ENCODE assay signal across 13 mouse cellular contexts in genomic region chr10:88513574-88514135, GRCm38 (mm10). TPM values are rescaled to one million over a fixed set of nuclear protein-coding genes. Genes with fewer than 3 reads are reported as not detected.
DNase-seq lines count a peak whose midpoint lies in the region; ATAC-seq and TF ChIP-seq lines count a peak whose summit lies in the region.
"Had no signal": no experiment of that assay in that cellular context is flagged by ENCODE, and none has a peak within 500 bp of the region (broad histone marks: within the 10 kb centered on the region; RNA-seq: fewer than 3 reads in every experiment).

No protein-coding gene starts in this region.

- H3K36me3 ChIP-seq in heart, adult 2 months (ENCODE audit: control insufficient read depth, insufficient read depth, low read length) = no peaks in the 10 kb centered on the region
- H3K36me3 ChIP-seq in ES-E14 (ENCODE audit: control insufficient read depth, insufficient read depth, low read length, poor library complexity, severe bottlenecking) = no peaks in the 10 kb centered on the region
- no peaks in the 10 kb centered on the region for H3K36me3 ChIP-seq in kidney, embryonic 15.5 days
- H3K36me3 ChIP-seq: G1E; heart, embryonic 13.5 days; liver, embryonic 13.5 days had no signal

- H3K79me2 ChIP-seq in heart, adult 2 months (replicated peaks; ENCODE audit: control insufficient read depth, insufficient read depth, low read length) = no peaks in the 10 kb centered on the region

- intact Hi-C loops in heart, adult 2 months (cut with DNase I) = loop anchor here (5.0 kb wide), 1 partner anchor 109 kb away; no protein-coding TSS in a partner anchor
- intact Hi-C loops in heart, postnatal 36 days (cut with DNase I) = no loop called here

- no peak for DNase-seq in heart, adult 2 months
- DNase-seq in heart, postnatal 36 days = no peak
- DNase-seq in 416B (ENCODE audit: low read depth) (peak; percentile 15), ES-E14 (ENCODE audit: low read depth, low spot score) (peak; percentile 33)
- DNase-seq in spleen, adult 18-20 months = no peak
- DNase-seq in cerebellum, adult 9-11 months = no peak
- no peak for DNase-seq in urinary bladder, postnatal 36 days (ENCODE audit: low spot score in 2 of 2)
- DNase-seq: thymus, postnatal 25 days had no signal

- no peaks in the 10 kb centered on the region for H3K27me3 ChIP-seq in heart, adult 2 months (ENCODE audit: control insufficient read depth, insufficient read depth, low read length)
- H3K27me3 ChIP-seq in kidney, embryonic 15.5 days = no peaks in the 10 kb centered on the region
- H3K27me3 ChIP-seq: heart, embryonic 13.5 days; liver, embryonic 13.5 days had no signal

- H3K9me3 ChIP-seq in ES-E14 (ENCODE audit: control insufficient read depth, insufficient read depth, low read depth, low read length) = no peaks in the 10 kb centered on the region
- no peaks in the 10 kb centered on the region for H3K9me3 ChIP-seq in kidney, embryonic 15.5 days (replicated peaks)
- H3K9me3 ChIP-seq: G1E; heart, embryonic 13.5 days; liver, embryonic 13.5 days had no signal

- peak overlapping the region; percentile 59 for H3K27ac ChIP-seq in heart, adult 2 months
- H3K27ac ChIP-seq in ES-E14 (ENCODE audit: insufficient read depth, low read depth, low read length, poor library complexity, severe bottlenecking) = peak overlapping the region; percentile 18; the same call in 1 of the 2 replicates
- H3K27ac ChIP-seq in kidney, embryonic 15.5 days = no peak overlapping the region
- H3K27ac ChIP-seq: heart, embryonic 13.5 days; liver, embryonic 13.5 days had no signal

- peaks cover 1% of the 10 kb centered on the region; the same call in 1 of the 2 replicates for H3K4me1 ChIP-seq in heart, adult 2 months (ENCODE audit: control insufficient read depth, insufficient read depth, low read length)
- H3K4me1 ChIP-seq in ES-E14 (ENCODE audit: control insufficient read depth in 2 of 2, insufficient read depth in 2 of 2, low read length in 2 of 2, poor library complexity in 1 of 2) = peaks cover 2 to 3% of the 10 kb centered on the region in 2 experiments; a peak in 3 of 4 replicates
- no peaks in the 10 kb centered on the region for H3K4me1 ChIP-seq in kidney, embryonic 15.5 days

- in situ Hi-C loops in ES-E14 (cut with MboI; ENCODE audit: low sequenced_read_pairs in 2 of 2, unreplicated experiment in 2 of 2) = no loop called here

- 0 out of 2 replicates have a peak, but pooled peaks have one; percentile 33 for ATAC-seq in kidney, embryonic 15.5 days (replicated peaks; ENCODE audit: low FRiP score)

- no peak overlapping the region for H3K9ac ChIP-seq in heart, adult 2 months (ENCODE audit: low read depth, low read length)
- no peak overlapping the region; the same call in 1 of the 2 replicates for H3K9ac ChIP-seq in ES-E14 (ENCODE audit: insufficient read depth, low read depth, low read length, poor library complexity, severe bottlenecking)
- H3K9ac ChIP-seq in kidney, embryonic 15.5 days = no peak overlapping the region
- H3K9ac ChIP-seq: heart, embryonic 13.5 days; liver, embryonic 13.5 days had no signal

- 0 out of 2 replicates have a peak, but pooled peaks have one; percentile 12 for TF ChIP-seq CTCF in heart, adult 2 months (IDR thresholded peaks at IDR 0.05)

- WGBS in heart, adult 2 months = 69% methylated on average over 8 of the region's 8 CpGs
- 75% methylated on average over 8 of the region's 8 CpGs for WGBS in kidney, embryonic 15.5 days

- no peak for TF ChIP-seq EP300 in heart, adult 2 months (IDR thresholded peaks at IDR 0.05; ENCODE audit: insufficient read depth, low read depth, low read length)

- TF ChIP-seq POLR2A in heart, adult 2 months (IDR thresholded peaks at IDR 0.05; ENCODE audit: insufficient read depth, low read depth, low read length) = no peak

- H3K4me3 ChIP-seq in heart, adult 2 months = no peak overlapping the region
- no peak overlapping the region for H3K4me3 ChIP-seq in ES-E14 (ENCODE audit: insufficient read depth in 1 of 2, low read depth in 1 of 2, low read length in 2 of 2, poor library complexity in 1 of 2, severe bottlenecking in 1 of 2)
- H3K4me3 ChIP-seq in kidney, embryonic 15.5 days (replicated peaks) = no peak overlapping the region
- H3K4me3 ChIP-seq: heart, embryonic 13.5 days; liver, embryonic 13.5 days had no signal

- H3K4me2 ChIP-seq in kidney, embryonic 15.5 days = no peak overlapping the region
- H3K4me2 ChIP-seq: heart, embryonic 13.5 days; liver, embryonic 13.5 days had no signal

TF ChIP-seq in ES-E14, 5 proteins besides CTCF, POLR2A, EP300 and RAD21:
- TF ChIP-seq ZC3H11A (IDR thresholded peaks at IDR 0.05; ENCODE audit: borderline replicate concordance, low read depth, low read length) (no peak), MAFK (IDR thresholded peaks at IDR 0.05; ENCODE audit: insufficient read depth, low read depth, low read length) (peak; percentile 39; the same call in 1 of the 2 replicates)
TF ChIP-seq in ES-E14: peak in this region for 1.

RNA-seq across cellular contexts. Expression of gene Chpt1, which starts 9.8 kb away (rescaled TPM):
- 100 to 1,000 TPM; 278 to 334 TPM for total RNA-seq in heart, adult 2 months (2021)
- 228 and 230 TPM in 2 replicates for polyA plus RNA-seq in heart, adult 2 months (2012; rRNA removed)
- 100 to 1,000 TPM; 321 to 351 TPM for total RNA-seq in heart, postnatal 36 days (2021)
- total RNA-seq in ES-E14 (2012; rRNA removed) = 17.3 and 17.7 TPM in 2 replicates
- polyA plus RNA-seq in kidney, embryonic 15.5 days (2015; fragmentation: Nextera tagmentation; extraction: Ambion mirVana) = 42.5 and 55.4 TPM in 2 replicates

RNA-seq across cellular contexts. Expression of gene Sycp3, which starts 54.3 kb away (rescaled TPM):
- not detected for total RNA-seq in heart, adult 2 months (2021)
- polyA plus RNA-seq in heart, adult 2 months (2012; rRNA removed) = not detected in 2 replicates
- under 1 TPM in 1 of 2 experiments, not detected in 1; 0.25 TPM for total RNA-seq in heart, postnatal 36 days (2021)
- 7.3 and 7.5 TPM in 2 replicates for total RNA-seq in ES-E14 (2012; rRNA removed)
- 0.23 and 0.24 TPM in 2 replicates for polyA plus RNA-seq in kidney, embryonic 15.5 days (2015; fragmentation: Nextera tagmentation; extraction: Ambion mirVana)
- polyA plus RNA-seq: G1E; neural tube, embryonic 11.5 days had no signal

Comparison
In these comparisons a context has a peak if more than half of its experiments do, and no peak if none do; other contexts are left out.
1. DNase-seq: peak in 416B (single experiment) and ES-E14 (single experiment); none in heart, adult 2 months (0 of 2), heart, postnatal 36 days (0 of 2), spleen, adult 18-20 months (0 of 2), cerebellum, adult 9-11 months (single experiment) and urinary bladder, postnatal 36 days (0 of 2).
2. RNA of gene Chpt1, which starts 9.8 kb away (total RNA-seq): 321 to 351 TPM in heart, postnatal 36 days and 278 to 334 TPM in heart, adult 2 months; 17.3 to 17.7 TPM in ES-E14; every median in the first group is over 10 times any median in the second.